Mouse (Mus musculus) lung, adult 2 months (tissue): ENCODE measurements around the gene Rnf208.

Experiments
- CTCF ChIP-seq: fragments of 200-500 bp; IDR thresholded peaks from 2 replicates; pipeline ENCODE4 v1.5.1; 2011; ENCODE audit warnings: mild to moderate bottlenecking, low read length, control low read depth; ENCODE audit not compliant: insufficient read depth
- POLR2A ChIP-seq: fragments of 200-500 bp; IDR thresholded peaks from 2 replicates; pipeline ENCODE4 v1.6.1; 2011; ENCODE audit warnings: low read depth, mild to moderate bottlenecking, control low read depth, low read length, borderline replicate concordance; ENCODE audit errors: extremely low read depth

DNA sequence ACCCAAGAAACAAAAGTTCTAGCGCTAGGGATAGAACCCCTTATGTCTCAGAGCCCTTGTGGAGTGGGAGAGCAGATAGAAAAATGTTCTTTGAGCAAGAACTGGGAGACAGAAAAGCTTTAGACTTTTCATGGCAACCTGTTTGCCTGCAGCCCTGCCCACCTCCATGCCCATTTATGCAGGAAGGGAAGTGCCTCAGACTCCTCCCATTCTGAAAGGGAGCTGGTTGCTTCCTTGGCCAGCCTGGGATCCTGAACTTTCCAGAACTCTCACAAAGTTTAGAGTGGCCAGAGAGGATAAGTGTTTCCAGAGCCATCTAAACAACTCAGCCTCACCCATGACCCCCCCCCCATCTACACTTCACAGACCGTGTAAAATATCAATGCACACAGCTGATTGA is 44.9 kb upstream of the Rnf208 start:
- TF ChIP-seq CTCF (no peak), POLR2A (no peak)
